Mouse (Mus musculus): ENCODE measurements at regions not wholly inside any gene's neighbourhood (a gene's known extent, or its start where the extent isn't known, plus 50 kb on each side); places are given as distances from the start of the nearest gene placed in this dataset.

DNA sequence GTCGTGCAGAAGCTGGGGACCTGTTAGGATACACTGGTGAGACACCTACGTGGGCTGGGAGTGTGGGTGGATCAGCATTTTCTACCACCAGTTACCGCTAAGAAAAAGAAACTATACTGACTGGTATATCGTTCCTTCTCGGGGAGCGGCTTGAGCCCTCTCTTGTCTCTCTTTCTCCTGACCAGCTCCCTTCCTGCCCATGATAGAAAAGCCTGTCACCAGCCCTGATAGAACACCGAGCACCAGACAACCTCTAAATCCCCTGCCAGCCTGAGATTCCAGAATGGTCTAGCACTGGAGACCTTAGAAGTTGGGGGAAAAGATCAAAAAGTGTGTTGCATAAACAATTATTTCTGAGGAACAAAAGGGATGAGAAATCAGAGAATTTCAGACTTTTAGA, 76.3 kb upstream of the Kcnd3 start:
- Histone ChIP-seq H3K36me3 (replicated peaks; ENCODE audit: control insufficient read depth, insufficient read depth, low read depth) (no peaks in the 10 kb centered on the region), H3K4me1 (replicated peaks; ENCODE audit: control insufficient read depth in 2 of 2, insufficient read depth in 2 of 2, low read length in 1 of 2) (no peaks in the 10 kb centered on the region), H3K9me3 (ENCODE audit: control insufficient read depth, low read length) (no peaks in the 10 kb centered on the region), H3K27me3 (ENCODE audit: control insufficient read depth, insufficient read depth, low read length) (no peaks in the 10 kb centered on the region), H3K4me2 (ENCODE audit: low read depth) (no peak overlapping the region), H3K9ac (replicated peaks) (no peak overlapping the region), H3K4me3 (ENCODE audit: insufficient read depth in 1 of 2, low read depth in 2 of 2, low read length in 2 of 2) (no peak overlapping the region), H3K27ac (no peak overlapping the region)
- DNase-seq (ENCODE audit: low read depth in 3 of 3, low spot score in 3 of 3), result no peak
- TF ChIP-seq EP300 (IDR thresholded peaks at IDR 0.05; ENCODE audit: low read depth), result no peak
- no peak for TF ChIP-seq CTCF (IDR thresholded peaks at IDR 0.05; ENCODE audit: low read depth)
- ATAC-seq (ENCODE audit: insufficient read depth), result no peak
- 57% methylated on average over 7 of the region's 7 CpGs for WGBS (ENCODE audit: insufficient replicate concordance)

DNA sequence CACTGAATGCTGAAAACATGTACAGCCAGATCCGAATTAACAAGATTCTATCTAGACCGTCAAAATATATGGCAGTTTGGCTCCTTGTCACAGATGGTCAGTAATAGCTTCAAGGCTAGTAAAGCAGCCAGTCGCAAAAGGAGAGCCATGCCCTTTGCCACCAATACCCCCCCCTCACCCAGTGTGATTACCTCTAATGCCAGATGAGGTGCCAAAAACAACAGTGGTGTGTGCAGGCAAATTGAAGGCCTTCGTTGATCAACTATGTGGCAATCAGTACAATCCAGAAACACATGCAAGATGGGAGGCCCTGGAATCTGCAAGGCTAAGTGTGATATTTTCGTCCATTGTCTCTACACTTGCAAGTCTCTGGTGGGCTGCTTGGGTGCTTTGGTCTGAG, 75.8 kb upstream of the Kcnd3 start:
- TF ChIP-seq CTCF (IDR thresholded peaks at IDR 0.05; ENCODE audit: low read depth) (no peak), EP300 (IDR thresholded peaks at IDR 0.05; ENCODE audit: low read depth) (no peak)
- H3K4me3 ChIP-seq (ENCODE audit: insufficient read depth in 1 of 2, low read depth in 2 of 2, low read length in 2 of 2), result no peak overlapping the region
- no peaks in the 10 kb centered on the region for H3K36me3 ChIP-seq (replicated peaks; ENCODE audit: control insufficient read depth, insufficient read depth, low read depth)
- WGBS (ENCODE audit: insufficient replicate concordance), result 55% methylated on average over 5 of the region's 5 CpGs
- H3K9ac ChIP-seq (replicated peaks), result no peak overlapping the region
- no peak overlapping the region for H3K4me2 ChIP-seq (ENCODE audit: low read depth)
- no peaks in the 10 kb centered on the region for H3K9me3 ChIP-seq (ENCODE audit: control insufficient read depth, low read length)
- H3K27me3 ChIP-seq (ENCODE audit: control insufficient read depth, insufficient read depth, low read length), result no peaks in the 10 kb centered on the region
- H3K4me1 ChIP-seq (replicated peaks; ENCODE audit: control insufficient read depth in 2 of 2, insufficient read depth in 2 of 2, low read length in 1 of 2), result no peaks in the 10 kb centered on the region
- DNase-seq (ENCODE audit: low read depth in 3 of 3, low spot score in 3 of 3) (no peak), ATAC-seq (ENCODE audit: insufficient read depth) (no peak)
- no peak overlapping the region for H3K27ac ChIP-seq

GRCm38 (mm10) chr3:105380818-105381217, 71.3 kb upstream of the Kcnd3 start:
- Histone ChIP-seq H3K9me3 (ENCODE audit: control insufficient read depth, low read length) (no peaks in the 10 kb centered on the region), H3K27me3 (ENCODE audit: control insufficient read depth, insufficient read depth, low read length) (no peaks in the 10 kb centered on the region), H3K4me3 (ENCODE audit: insufficient read depth in 1 of 2, low read depth in 2 of 2, low read length in 2 of 2) (no peak overlapping the region), H3K27ac (no peak overlapping the region), H3K4me2 (ENCODE audit: low read depth) (no peak overlapping the region), H3K4me1 (replicated peaks; ENCODE audit: control insufficient read depth in 2 of 2, insufficient read depth in 2 of 2, low read length in 1 of 2) (no peaks in the 10 kb centered on the region), H3K36me3 (replicated peaks; ENCODE audit: control insufficient read depth, insufficient read depth, low read depth) (no peaks in the 10 kb centered on the region), H3K9ac (replicated peaks) (no peak overlapping the region)
- ATAC-seq (ENCODE audit: insufficient read depth), result no peak
- no peak for DNase-seq (ENCODE audit: low read depth in 3 of 3, low spot score in 3 of 3)
- WGBS (ENCODE audit: insufficient replicate concordance), result 58% methylated on average over 4 of the region's 4 CpGs
- TF ChIP-seq CTCF (IDR thresholded peaks at IDR 0.05; ENCODE audit: low read depth) (no peak), EP300 (IDR thresholded peaks at IDR 0.05; ENCODE audit: low read depth) (no peak)

GRCm38 (mm10) chr3:105392611-105393514, 59.3 kb upstream of the Kcnd3 start:
- Histone ChIP-seq H3K27me3 (ENCODE audit: control insufficient read depth, insufficient read depth, low read length) (no peaks in the 10 kb centered on the region), H3K27ac (no peak overlapping the region), H3K9ac (replicated peaks) (no peak overlapping the region), H3K36me3 (replicated peaks; ENCODE audit: control insufficient read depth, insufficient read depth, low read depth) (no peaks in the 10 kb centered on the region), H3K4me3 (ENCODE audit: insufficient read depth in 1 of 2, low read depth in 2 of 2, low read length in 2 of 2) (no peak overlapping the region), H3K9me3 (ENCODE audit: control insufficient read depth, low read length) (no peaks in the 10 kb centered on the region), H3K4me2 (ENCODE audit: low read depth) (no peak overlapping the region), H3K4me1 (replicated peaks; ENCODE audit: control insufficient read depth in 2 of 2, insufficient read depth in 2 of 2, low read length in 1 of 2) (no peaks in the 10 kb centered on the region)
- WGBS (ENCODE audit: insufficient replicate concordance), result 24% methylated on average over 8 of the region's 8 CpGs
- no peak for TF ChIP-seq EP300 (IDR thresholded peaks at IDR 0.05; ENCODE audit: low read depth)
- no peak for TF ChIP-seq CTCF (IDR thresholded peaks at IDR 0.05; ENCODE audit: low read depth)
- DNase-seq (ENCODE audit: low read depth in 3 of 3, low spot score in 3 of 3) (no peak), ATAC-seq (ENCODE audit: insufficient read depth) (no peak)

Data from liver, embryonic 14.5 days (tissue).